Mouse (Mus musculus) spleen, postnatal 4 days (tissue): Measurements from ENCODE around the gene Gm48552.

Experiments
- DNase-seq, 2 experiments: peaks; one replicate each; pipeline ENCODE4 v3.0.0; 2022; ENCODE audit warnings: low spot score in 2 of 2

The Gm48552 gene

GRCm38 (mm10) chr10:81385603-81386306 lies 3.0 kb upstream of the Gm48552 start:
- DNase-seq, result no peak

GRCm38 (mm10) chr10:81387716-81388115 lies 1.1 kb upstream of the Gm48552 start:
- no peak for DNase-seq

DNA sequence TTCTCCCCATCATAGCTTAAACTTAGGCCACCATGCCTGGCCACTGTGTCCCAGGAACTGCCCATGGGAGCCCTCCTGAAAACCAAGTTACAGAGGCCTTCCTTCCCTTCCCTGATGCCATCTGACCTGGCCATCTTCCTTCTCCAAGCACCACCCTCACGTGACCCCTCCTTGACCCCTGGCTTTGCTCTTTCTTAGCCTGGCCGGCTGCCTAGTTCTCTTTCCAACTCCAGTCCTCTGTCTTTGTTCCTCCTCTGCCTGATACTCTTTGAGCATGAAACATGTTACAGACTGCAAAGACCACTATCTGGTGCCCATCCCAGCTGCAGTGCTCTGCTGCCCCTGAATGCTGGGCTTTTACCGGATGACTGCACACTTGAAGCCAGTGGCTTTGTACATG lies 568 bp downstream of the Gm48552 start:
- no peak for DNase-seq

GRCm38 (mm10) chr10:81389801-81390677 lies 1.2 kb downstream of the Gm48552 start:
- peak; percentile 79 to 94 for DNase-seq

- DNase-seq, result no peak
Observed at GRCm38 (mm10) chr10:81390678-81390965, 1.8 kb downstream of the Gm48552 start.

- no peak for DNase-seq
Observed at GRCm38 (mm10) chr10:81392270-81392669, 3.5 kb downstream of the Gm48552 start.

DNA sequence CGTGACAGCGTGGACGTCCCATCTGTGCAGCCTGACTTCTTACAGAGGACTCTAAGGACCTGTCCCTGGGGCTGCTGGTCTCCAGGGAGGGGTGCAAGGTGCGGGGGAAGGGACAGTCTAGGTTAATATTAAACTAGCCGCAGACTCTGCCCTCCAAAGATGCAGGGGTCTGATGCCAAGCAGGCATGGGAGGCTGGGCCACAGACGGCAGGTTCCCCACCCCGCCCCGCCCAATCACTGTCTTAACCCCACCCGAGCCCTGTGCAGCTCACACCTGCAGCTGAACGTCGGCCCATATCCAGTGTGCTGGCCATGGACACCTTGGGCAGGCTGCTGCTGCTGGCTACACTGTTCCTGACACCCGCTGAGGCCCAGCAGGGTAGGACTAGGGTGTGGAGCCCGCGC lies 4.0 kb downstream of the Gm48552 start, which contains the start of gene Smim24:
TSS of gene Smim24 (plus strand) at position 271 of the 405 bp plus-strand sequence.
- DNase-seq, result no peak

- no peak for DNase-seq
Observed at GRCm38 (mm10) chr10:81393456-81394063, 4.8 kb downstream of the Gm48552 start.

- peak; percentile 75 to 93 for DNase-seq
Observed at GRCm38 (mm10) chr10:81395127-81395526, 6.3 kb downstream of the Gm48552 start.

DNA sequence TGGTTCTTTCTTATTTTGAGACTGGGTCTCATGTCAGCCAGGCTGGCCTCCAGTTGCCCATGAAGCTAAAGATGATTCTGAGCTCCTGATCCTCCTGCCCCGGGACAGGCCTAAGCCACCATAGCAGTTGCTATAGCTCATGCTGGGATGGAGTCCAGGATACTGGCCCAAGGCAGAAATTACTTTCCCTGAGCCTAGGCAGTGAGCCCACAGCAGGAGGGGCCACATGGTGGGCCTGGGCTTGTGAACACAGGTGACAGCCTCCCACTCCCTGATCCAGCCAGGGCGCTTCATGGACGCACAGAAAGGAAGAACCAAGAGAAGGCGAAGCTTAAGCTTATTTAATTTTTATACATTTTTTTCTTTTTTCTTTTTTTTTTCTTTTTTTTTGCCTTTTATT lies 7.1 kb downstream of the Gm48552 start:
- DNase-seq, result no peak

DNA sequence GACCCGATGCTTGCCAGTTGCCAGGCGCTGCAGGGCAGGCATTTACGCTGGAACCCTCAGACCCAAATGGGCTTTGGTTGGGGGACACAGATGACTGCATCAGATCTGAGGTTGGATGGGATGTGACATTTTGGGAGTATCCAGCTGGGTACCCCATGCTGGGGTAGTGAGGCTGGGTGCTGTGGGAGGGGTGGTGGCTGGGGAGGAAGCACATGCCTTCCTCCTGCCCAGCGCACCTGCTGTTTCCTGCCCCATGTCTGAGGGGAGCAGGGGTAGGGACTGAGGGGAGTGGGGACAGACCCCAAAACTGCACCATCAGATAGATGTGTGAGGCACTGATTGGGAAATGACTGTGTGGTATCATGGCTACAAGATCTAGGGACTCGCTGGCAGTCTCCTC lies 7.9 kb downstream of the Gm48552 start:
- no peak for DNase-seq

GRCm38 (mm10) chr10:81399296-81399695 lies 10.5 kb downstream of the Gm48552 start:
- DNase-seq, result no peak

GRCm38 (mm10) chr10:81399798-81400308 lies 11.0 kb downstream of the Gm48552 start:
- DNase-seq, result no peak

DNA sequence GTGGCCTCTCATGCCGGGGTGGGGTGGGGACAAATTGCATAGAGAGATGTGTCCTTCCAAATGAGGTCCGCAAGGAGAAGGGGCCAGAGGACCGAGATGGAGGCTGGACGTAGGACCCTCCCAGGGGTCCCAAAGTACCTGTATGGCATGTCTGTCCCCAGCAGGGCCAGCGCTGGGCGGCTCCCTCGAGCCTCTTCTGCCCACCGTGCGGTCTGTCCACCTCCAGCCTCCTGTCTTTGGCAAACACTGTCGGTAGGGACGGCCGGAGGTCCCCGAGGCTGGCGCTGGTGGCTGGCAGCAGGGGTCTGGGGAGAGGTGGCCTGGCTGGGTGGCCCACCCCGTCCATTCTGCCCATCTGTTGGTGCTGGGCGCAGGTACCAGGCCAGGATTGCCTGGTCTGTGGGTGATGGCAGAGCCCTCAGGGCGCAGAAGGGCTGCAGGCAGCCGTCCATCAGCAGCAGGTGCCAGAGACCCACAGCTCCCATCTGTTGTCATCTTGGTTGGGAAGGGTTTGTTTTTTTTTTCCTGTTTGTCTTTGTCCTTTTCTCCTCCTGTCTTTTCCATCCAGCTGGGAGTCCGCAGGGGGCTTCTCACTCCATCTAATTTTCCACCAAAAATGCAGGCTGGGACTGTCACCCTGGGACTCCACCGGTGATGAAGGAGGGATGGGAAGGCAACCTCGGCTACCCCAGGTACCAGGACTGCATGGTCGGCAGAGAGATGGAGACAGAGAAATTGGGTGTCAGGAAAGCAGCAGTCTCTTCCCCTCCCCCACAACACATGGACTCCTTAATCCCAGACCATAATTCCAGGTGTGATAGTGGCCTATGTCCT lies 11.8 kb downstream of the Gm48552 start:
- DNase-seq, result no peak

GRCm38 (mm10) chr10:81401205-81401520 lies 12.4 kb downstream of the Gm48552 start:
- DNase-seq, result no peak

DNA sequence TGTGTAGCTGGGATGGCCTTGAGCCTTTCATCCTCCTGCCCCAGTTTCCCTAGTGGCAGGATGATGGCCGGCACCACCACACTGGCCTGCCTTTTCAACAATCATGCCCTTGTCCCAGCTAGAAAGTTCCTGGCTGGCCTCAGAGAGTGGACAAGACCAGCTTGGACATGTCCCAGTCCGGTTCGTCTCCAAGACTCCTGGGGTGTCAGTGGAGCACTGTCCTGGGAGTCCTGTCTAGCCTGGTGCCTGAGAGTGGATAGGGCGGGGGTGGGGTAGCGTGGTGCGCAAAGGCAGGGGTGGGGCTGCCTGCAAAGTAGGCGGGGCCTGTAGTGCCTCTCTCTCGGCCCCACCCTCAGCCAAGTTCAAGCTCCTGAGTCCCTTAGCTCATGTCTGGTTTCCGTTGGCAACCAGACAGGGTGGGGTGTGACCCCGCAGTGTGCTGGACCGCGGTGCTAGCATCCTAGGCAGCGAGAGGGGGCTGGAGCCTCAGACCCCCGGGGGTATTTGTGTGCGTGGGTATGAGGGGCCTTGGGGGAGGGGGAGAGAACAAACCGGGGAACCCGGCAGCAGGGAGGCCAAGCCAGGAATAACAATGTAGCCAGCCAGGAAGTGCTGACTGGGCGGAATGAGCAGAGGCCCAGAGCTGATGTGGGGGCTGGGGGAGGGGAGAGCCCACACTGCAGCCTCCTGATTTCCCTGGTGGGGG lies 12.9 kb downstream of the Gm48552 start:
- DNase-seq, result peak; percentile 69 to 79

- no peak for DNase-seq
Observed at GRCm38 (mm10) chr10:81402227-81402765, 13.5 kb downstream of the Gm48552 start.

DNA sequence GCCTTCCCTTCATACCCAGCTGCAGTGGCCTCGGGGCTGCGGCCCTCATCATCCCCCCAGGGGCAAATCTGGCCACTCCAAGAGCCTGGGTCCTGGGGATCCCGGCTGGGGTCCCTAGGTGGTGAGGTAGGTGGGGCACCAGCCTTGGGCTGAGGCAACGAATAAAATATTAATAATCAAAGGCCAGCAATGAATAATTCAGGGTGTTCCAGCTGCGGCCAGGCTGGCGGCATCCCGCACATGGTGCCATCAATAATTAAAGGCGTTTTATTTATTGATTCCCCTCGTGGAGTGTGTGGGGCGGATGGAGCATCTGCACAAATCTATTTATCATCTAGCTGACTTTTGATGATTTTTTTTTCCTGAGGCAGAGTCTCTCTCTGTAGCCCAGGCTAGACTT lies 14.7 kb downstream of the Gm48552 start:
- no peak for DNase-seq

- no peak for DNase-seq
Observed at GRCm38 (mm10) chr10:81404082-81404481, 15.3 kb downstream of the Gm48552 start.

DNA sequence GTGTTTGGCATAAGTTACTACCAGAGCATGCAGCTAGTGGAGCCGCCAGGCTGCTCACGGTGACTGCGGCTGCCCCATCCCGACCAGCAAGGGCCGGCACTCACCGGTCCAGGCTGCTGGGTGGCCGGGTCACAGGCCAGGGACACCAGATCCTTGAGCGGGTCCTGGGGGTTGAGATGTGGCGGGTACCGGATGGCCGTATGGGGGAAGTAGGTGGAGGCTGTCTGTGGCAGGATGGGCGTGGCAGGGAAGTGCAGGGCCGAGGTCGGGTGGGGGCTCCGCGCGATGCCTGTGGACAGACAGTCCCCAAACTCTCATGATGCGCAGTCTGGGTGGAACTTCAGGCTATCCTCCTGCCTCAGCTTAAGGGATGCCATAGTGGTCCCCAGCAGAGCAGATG lies 15.9 kb downstream of the Gm48552 start:
- DNase-seq, result peak in 1 of 2 experiments; percentile 53
